Mouse (Mus musculus): Measurements from ENCODE around the gene Gdap1l1.

DNA sequence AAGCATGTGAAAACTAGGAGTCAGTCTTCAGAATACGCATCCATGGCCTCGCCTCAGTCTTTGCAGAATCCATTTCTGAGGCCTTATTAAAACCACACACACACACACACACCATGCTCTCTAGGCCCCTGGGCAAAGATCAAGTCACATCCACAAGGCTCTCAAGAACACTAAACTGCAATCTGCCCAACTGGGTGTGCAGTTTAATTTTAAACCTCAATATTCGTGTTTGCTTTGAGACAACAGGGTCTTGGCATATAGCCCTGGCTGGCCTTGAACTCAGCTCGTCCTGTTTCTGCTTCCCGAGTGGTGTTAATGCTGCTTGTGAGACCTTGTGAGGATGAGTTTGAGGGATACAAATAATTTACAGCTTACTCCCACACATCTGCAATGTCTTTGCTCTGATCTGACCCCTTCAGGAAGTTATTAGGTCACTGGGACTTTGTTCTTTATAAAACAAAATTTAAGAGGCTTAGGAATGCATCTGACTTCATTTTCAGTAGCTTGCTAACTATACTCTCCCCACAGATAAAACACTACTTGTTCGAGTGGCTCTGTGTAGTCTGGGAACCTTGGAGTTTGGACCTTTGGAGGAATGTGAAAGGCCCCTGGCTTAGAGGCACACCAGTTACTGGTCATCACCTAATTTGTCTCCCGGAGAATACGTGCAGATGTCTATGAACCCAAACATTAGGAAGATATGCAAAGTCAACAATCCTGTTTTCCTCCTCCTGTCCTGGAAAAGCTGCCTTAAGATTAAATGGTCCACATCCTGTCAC, 34.0 kb upstream of the Gdap1l1 start:
- TF ChIP-seq CTCF (IDR thresholded peaks at IDR 0.05; ENCODE audit: borderline replicate concordance, insufficient read depth, low read depth, low read length) (no peak), POLR2A (IDR thresholded peaks at IDR 0.05; ENCODE audit: borderline replicate concordance, insufficient read depth, low read length) (no peak)
